Mouse (Mus musculus) MEL (cell line): Measurements from ENCODE around the gene Cdc7. TPM values are rescaled to one million over a fixed set of nuclear protein-coding genes. Genes with fewer than 3 reads are reported as not detected.

Source experiments
- DNase-seq: peaks from one replicate; pipeline ENCODE4 v3.0.0; 2011; ENCODE audit warnings: low read depth, low spot score
- H3K27ac ChIP-seq: 2 replicates; pipeline ENCODE4 v1.5.1; 2012; ENCODE audit warnings: low read depth, mild to moderate bottlenecking, control low read depth, low read length, moderate library complexity; ENCODE audit not compliant: control insufficient read depth
- H3K27me3 ChIP-seq, 2 experiments: fragments of 150-350 bp in 1 of 2; sonication (generic) in 1 of 2; 2 replicates each; pipeline ENCODE4 v1.6.1; 2012; ENCODE audit warnings: low read length in 2 of 2, mild to moderate bottlenecking in 2 of 2, improper control_type of control experiment in 1 of 2, moderate library complexity in 1 of 2; ENCODE audit not compliant: insufficient read depth in 2 of 2, control insufficient read depth in 1 of 2
- H3K36me3 ChIP-seq, 2 experiments: 2 replicates each; pipeline ENCODE4 v1.6.1; 2012 to 2014; ENCODE audit warnings: low read length in 2 of 2, improper control_type of control experiment in 1 of 2, inconsistent platforms in 1 of 2, mild to moderate bottlenecking in 1 of 2; ENCODE audit not compliant: insufficient read depth in 2 of 2, control insufficient read depth in 1 of 2
- H3K4me1 ChIP-seq, 2 experiments: fragments of 150-350 bp in 1 of 2; sonication (generic) in 1 of 2; 2 replicates each; pipeline ENCODE4 v1.6.1; 2012; ENCODE audit warnings: low read length in 2 of 2, improper control_type of control experiment in 1 of 2, mild to moderate bottlenecking in 1 of 2; ENCODE audit not compliant: insufficient read depth in 2 of 2, control insufficient read depth in 1 of 2
- H3K4me3 ChIP-seq, 2 experiments: fragments of 150-350 bp in 1 of 2; sonication (generic) in 1 of 2; 2 replicates each; pipeline ENCODE4 v1.5.1; 2012; ENCODE audit warnings: low read depth in 2 of 2, low read length in 2 of 2, mild to moderate bottlenecking in 2 of 2, moderate library complexity in 2 of 2, control low read depth in 1 of 2, improper control_type of control experiment in 1 of 2; ENCODE audit not compliant: control insufficient read depth in 1 of 2, insufficient read depth in 1 of 2
- H3K79me2 ChIP-seq: 2 replicates; pipeline ENCODE4 v1.6.1; 2012; ENCODE audit warnings: mild to moderate bottlenecking, low read length, moderate library complexity; ENCODE audit not compliant: control insufficient read depth, poor library complexity, insufficient read depth
- H3K9ac ChIP-seq: 2 replicates; pipeline ENCODE4 v1.6.1; 2012; ENCODE audit warnings: low read depth, mild to moderate bottlenecking, control low read depth, low read length, moderate library complexity; ENCODE audit not compliant: control insufficient read depth, poor library complexity, severe bottlenecking
- H3K9me3 ChIP-seq: fragments of 150-350 bp; sonication (generic); replicated peaks from 2 replicates; pipeline ENCODE4 v1.6.1; 2012; ENCODE audit warnings: mild to moderate bottlenecking, low read length, improper control_type of control experiment, moderate library complexity; ENCODE audit not compliant: insufficient read depth
- CHD1 ChIP-seq: IDR thresholded peaks from 2 replicates; pipeline ENCODE4 v1.6.1; 2012; ENCODE audit warnings: low read depth, mild to moderate bottlenecking, inconsistent platforms, low read length, improper control_type of control experiment
- CHD2 ChIP-seq: IDR thresholded peaks from 2 replicates; pipeline ENCODE4 v1.6.1; 2011; ENCODE audit warnings: low read length, improper control_type of control experiment
- CTCF ChIP-seq, 3 experiments: IDR thresholded peaks in 2 of 3; conservative IDR thresholded peaks in 1 of 3; 2 replicates each; pipeline ENCODE4 v1.5.1; 2011 to 2012; ENCODE audit warnings: low read length in 3 of 3, low read depth in 2 of 3, mild to moderate bottlenecking in 2 of 3, improper control_type of control experiment in 1 of 3, inconsistent platforms in 1 of 3, mixed read lengths in 1 of 3, moderate library complexity in 1 of 3; ENCODE audit not compliant: control insufficient read depth in 1 of 3, insufficient read depth in 1 of 3, poor library complexity in 1 of 3, severe bottlenecking in 1 of 3
- ELF1 ChIP-seq: IDR thresholded peaks from 2 replicates; pipeline ENCODE4 v1.6.1; 2014; ENCODE audit warnings: low read depth, mild to moderate bottlenecking, inconsistent platforms, low read length, improper control_type of control experiment, moderate library complexity
- ETS1 ChIP-seq: IDR thresholded peaks from 2 replicates; pipeline ENCODE4 v1.6.1; 2012; ENCODE audit warnings: low read depth, mild to moderate bottlenecking, inconsistent platforms, low read length, improper control_type of control experiment, moderate library complexity
- GATA1 ChIP-seq: IDR thresholded peaks from 2 replicates; pipeline ENCODE4 v1.6.1; 2011; ENCODE audit warnings: low read depth, low read length, improper control_type of control experiment
- JUND ChIP-seq: IDR thresholded peaks from 2 replicates; pipeline ENCODE4 v1.6.1; 2011; ENCODE audit warnings: low read depth, mild to moderate bottlenecking, improper control_type of control experiment, low read length
- KAT2A ChIP-seq: conservative IDR thresholded peaks from 2 replicates; pipeline ENCODE4 v1.6.1; 2012; ENCODE audit warnings: low read depth, low read length, improper control_type of control experiment, inconsistent platforms
- MAFK ChIP-seq: IDR thresholded peaks from 2 replicates; pipeline ENCODE4 v1.6.1; 2011; ENCODE audit warnings: low read depth, mild to moderate bottlenecking, low read length, improper control_type of control experiment, borderline replicate concordance
- MAZ ChIP-seq: IDR thresholded peaks from 2 replicates; pipeline ENCODE4 v1.6.1; 2012; ENCODE audit warnings: low read depth, mild to moderate bottlenecking, inconsistent platforms, low read length, improper control_type of control experiment
- MEF2A ChIP-seq: IDR thresholded peaks from 2 replicates; pipeline ENCODE4 v1.6.1; 2014; ENCODE audit warnings: low read depth, mild to moderate bottlenecking, inconsistent platforms, low read length, improper control_type of control experiment; ENCODE audit not compliant: poor library complexity, insufficient replicate concordance, severe bottlenecking; ENCODE audit errors: extremely low read depth
- MXI1 ChIP-seq: IDR thresholded peaks from 2 replicates; pipeline ENCODE4 v1.6.1; 2011; ENCODE audit warnings: mild to moderate bottlenecking, low read depth, low read length, improper control_type of control experiment
- MYC ChIP-seq: IDR thresholded peaks from 2 replicates; pipeline ENCODE4 v1.6.1; 2011; ENCODE audit warnings: low read depth, mild to moderate bottlenecking, low read length, improper control_type of control experiment, moderate library complexity
- NELFE ChIP-seq: IDR thresholded peaks from 2 replicates; pipeline ENCODE4 v1.6.1; 2011; ENCODE audit warnings: low read depth, low read length, improper control_type of control experiment
- NRF1 ChIP-seq: IDR thresholded peaks from 2 replicates; pipeline ENCODE4 v1.6.1; 2014; ENCODE audit warnings: low read depth, mild to moderate bottlenecking, inconsistent platforms, low read length, improper control_type of control experiment, moderate library complexity; ENCODE audit not compliant: poor library complexity, insufficient read depth, severe bottlenecking
- POLR2A ChIP-seq, 2 experiments: IDR thresholded peaks; 2 replicates each; pipeline ENCODE4 v1.6.1; 2011 to 2012; ENCODE audit warnings: low read length in 2 of 2, mild to moderate bottlenecking in 2 of 2, control low read depth in 1 of 2, improper control_type of control experiment in 1 of 2, low read depth in 1 of 2, moderate library complexity in 1 of 2; ENCODE audit not compliant: control insufficient read depth in 1 of 2, insufficient read depth in 1 of 2, poor library complexity in 1 of 2
- RAD21 ChIP-seq: IDR thresholded peaks from 2 replicates; pipeline ENCODE4 v1.6.1; 2011; ENCODE audit warnings: mild to moderate bottlenecking, low read depth, low read length, improper control_type of control experiment
- RCOR1 ChIP-seq: IDR thresholded peaks from 2 replicates; pipeline ENCODE4 v1.6.1; 2012; ENCODE audit warnings: low read depth, mild to moderate bottlenecking, inconsistent platforms, low read length, improper control_type of control experiment
- SIN3A ChIP-seq: IDR thresholded peaks from 2 replicates; pipeline ENCODE4 v1.6.1; 2012; ENCODE audit warnings: low read length, improper control_type of control experiment, inconsistent platforms
- SMC3 ChIP-seq: IDR thresholded peaks from 2 replicates; pipeline ENCODE4 v1.6.1; 2011; ENCODE audit warnings: low read depth, low read length, improper control_type of control experiment
- TBP ChIP-seq: IDR thresholded peaks from 2 replicates; pipeline ENCODE4 v1.8.0; 2011; ENCODE audit warnings: low read depth, low read length, improper control_type of control experiment
- UBTF ChIP-seq: IDR thresholded peaks from 2 replicates; pipeline ENCODE4 v1.6.1; 2012; ENCODE audit warnings: low read depth, mild to moderate bottlenecking, inconsistent platforms, low read length, improper control_type of control experiment, moderate library complexity, borderline replicate concordance; ENCODE audit not compliant: insufficient read depth
- USF2 ChIP-seq, 2 experiments: IDR thresholded peaks; 2 replicates each; pipeline ENCODE4 v1.6.1; 2011 to 2012; ENCODE audit warnings: improper control_type of control experiment in 2 of 2, low read length in 2 of 2, borderline replicate concordance in 1 of 2, inconsistent platforms in 1 of 2, low read depth in 1 of 2, mild to moderate bottlenecking in 1 of 2; ENCODE audit not compliant: insufficient read depth in 1 of 2
- ZC3H11A ChIP-seq: IDR thresholded peaks from 2 replicates; pipeline ENCODE4 v1.6.1; 2012; ENCODE audit warnings: low read depth, mild to moderate bottlenecking, inconsistent platforms, low read length, improper control_type of control experiment
- ZKSCAN1 ChIP-seq: IDR thresholded peaks from 2 replicates; pipeline ENCODE4 v1.6.1; 2012; ENCODE audit warnings: low read depth, mild to moderate bottlenecking, inconsistent platforms, low read length, improper control_type of control experiment, moderate library complexity
- polyA plus RNA-seq, 2 experiments: library from polyadenylated mRNA; stranded (reverse) in 1 of 2; unstranded in 1 of 2; fragments of >175 nt in 1 of 2; fragments of >200 nt in 1 of 2; gene quantifications; 2 replicates each; pipeline versions ENCODE4 v1.2.1 to v1.2.4; 2012; ENCODE audit warnings: low replicate concordance in 2 of 2, low read depth in 1 of 2; ENCODE audit not compliant: insufficient read length in 2 of 2, insufficient read depth in 1 of 2, missing spikeins in 1 of 2
- total RNA-seq: library from RNA; depleted of rRNA; stranded (reverse); fragments of 300-350 nt; gene quantifications from 2 replicates; pipeline ENCODE4 v1.2.3, GENCODE M21; 2012

The Cdc7 gene
- total and polyA plus RNA-seq, 3 experiments: 19.6 to 21.4 TPM; not detected in 1

DNA sequence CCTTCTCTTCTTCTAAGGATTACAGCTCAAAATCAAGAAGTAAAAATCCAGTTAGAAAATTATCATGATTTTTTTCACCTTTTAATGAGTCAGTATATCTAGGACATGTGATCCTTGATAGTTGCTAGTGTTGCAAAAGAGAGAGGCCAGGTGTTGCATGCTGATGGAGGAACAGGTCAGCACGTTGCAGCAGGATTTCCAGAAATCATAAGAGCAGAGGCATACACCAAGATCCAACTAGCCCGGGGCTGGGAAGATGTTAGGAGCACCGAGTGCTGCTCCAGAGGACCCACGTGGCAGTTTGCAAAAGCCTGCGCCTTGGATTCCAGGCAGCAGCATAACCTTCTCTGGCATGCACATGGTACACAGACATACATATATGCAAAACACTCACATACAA, 54.9 kb downstream of the Cdc7 start (continued):
- TF ChIP-seq POLR2A (IDR thresholded peaks at IDR 0.05; ENCODE audit: control insufficient read depth in 1 of 2, insufficient read depth in 1 of 2, low read depth in 1 of 2, low read length in 2 of 2, poor library complexity in 1 of 2): no peak

DNA sequence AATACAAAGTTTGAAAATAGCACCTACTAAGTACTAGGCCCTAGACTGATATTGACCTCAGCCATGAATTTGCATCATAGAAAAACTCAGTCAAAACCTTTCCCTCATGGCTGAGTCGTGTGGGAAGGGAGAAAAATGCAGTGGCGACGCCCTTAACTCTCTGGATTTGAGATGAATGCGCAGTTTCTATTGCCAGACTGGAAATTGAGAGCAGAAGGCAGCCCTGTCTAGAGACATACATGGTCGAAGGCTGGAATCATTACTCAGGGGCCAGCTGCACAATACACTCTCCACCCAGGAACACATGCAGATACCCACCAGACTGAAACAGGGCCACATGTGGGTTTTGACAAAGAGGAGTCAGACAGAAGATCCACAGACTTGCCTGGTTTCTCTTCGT, 55.8 kb downstream of the Cdc7 start:
- DNase-seq: no peak
- no peaks in the 10 kb centered on the region for H3K79me2 ChIP-seq
- no peak overlapping the region for H3K4me3 ChIP-seq
- no peak overlapping the region for H3K9ac ChIP-seq
- H3K9me3 ChIP-seq: no peaks in the 10 kb centered on the region
- H3K36me3 ChIP-seq: peaks cover 0 to 10% of the 10 kb centered on the region in 2 experiments; a peak in 2 of 4 replicates
- H3K27me3 ChIP-seq: no peaks in the 10 kb centered on the region
- no peak overlapping the region for H3K27ac ChIP-seq
- H3K4me1 ChIP-seq: peaks cover 3 to 11% of the 10 kb centered on the region in 2 experiments
- TF ChIP-seq RAD21: no peak
- no peak for TF ChIP-seq NELFE
- no peak for TF ChIP-seq MXI1
- no peak for TF ChIP-seq ZKSCAN1
- TF ChIP-seq SMC3: no peak
- no peak for TF ChIP-seq KAT2A
- TF ChIP-seq MYC: no peak
- no peak for TF ChIP-seq GATA1
- TF ChIP-seq TBP: no peak
- TF ChIP-seq CTCF (IDR thresholded peaks at IDR 0.05 in 2 of 3, conservative IDR thresholded peaks at IDR 0.05 in 1 of 3; ENCODE audit: control insufficient read depth in 1 of 3, insufficient read depth in 1 of 3, low read depth in 2 of 3, low read length in 3 of 3, poor library complexity in 1 of 3, severe bottlenecking in 1 of 3): no peak
- TF ChIP-seq MAFK: no peak
- no peak for TF ChIP-seq POLR2A (IDR thresholded peaks at IDR 0.05; ENCODE audit: control insufficient read depth in 1 of 2, insufficient read depth in 1 of 2, low read depth in 1 of 2, low read length in 2 of 2, poor library complexity in 1 of 2)
- no peak for TF ChIP-seq SIN3A
- TF ChIP-seq NRF1: no peak
- no peak for TF ChIP-seq CHD2
- TF ChIP-seq ETS1: no peak
- TF ChIP-seq MAZ: no peak
- TF ChIP-seq, all 39 proteins: peak for 0

DNA sequence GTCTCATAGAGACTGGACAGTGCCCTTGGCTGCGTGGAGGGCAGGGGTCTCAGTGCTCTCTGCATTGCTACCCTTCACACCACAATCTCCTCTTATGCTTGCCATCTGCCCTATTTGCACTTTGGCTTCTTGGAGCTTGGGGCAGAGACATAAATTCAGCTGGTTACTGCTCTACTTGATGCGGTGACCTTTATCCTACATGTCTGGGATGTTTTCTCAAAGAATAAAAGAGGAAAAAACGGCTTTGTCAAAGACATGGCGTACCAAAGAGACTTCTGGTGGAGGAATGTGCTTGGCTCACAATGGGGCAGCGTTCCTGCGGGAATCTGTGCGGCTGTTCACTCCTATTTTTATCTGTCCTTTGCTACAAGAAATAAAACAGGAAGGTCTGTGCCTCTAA, 56.2 kb downstream of the Cdc7 start:
- Histone ChIP-seq H3K27me3 (no peaks in the 10 kb centered on the region), H3K79me2 (no peaks in the 10 kb centered on the region), H3K36me3 (peaks cover 0 to 6% of the 10 kb centered on the region in 2 experiments; a peak in 2 of 4 replicates), H3K9me3 (no peaks in the 10 kb centered on the region), H3K4me3 (no peak overlapping the region), H3K27ac (no peak overlapping the region), H3K9ac (no peak overlapping the region), H3K4me1 (peaks cover 3 to 6% of the 10 kb centered on the region in 2 experiments; a peak in 3 of 4 replicates)
- TF ChIP-seq ZC3H11A: no peak
- no peak for TF ChIP-seq MAZ
- no peak for TF ChIP-seq NELFE
- TF ChIP-seq CHD1: no peak
- no peak for TF ChIP-seq ETS1
- TF ChIP-seq USF2 (IDR thresholded peaks at IDR 0.05; ENCODE audit: borderline replicate concordance in 1 of 2, insufficient read depth in 1 of 2, low read depth in 1 of 2, low read length in 2 of 2): no peak
- TF ChIP-seq JUND: no peak
- TF ChIP-seq MEF2A: no peak
- no peak for TF ChIP-seq ELF1
- TF ChIP-seq RCOR1: no peak
- TF ChIP-seq RAD21: no peak
- no peak for TF ChIP-seq ZKSCAN1
- TF ChIP-seq UBTF: no peak
- no peak for TF ChIP-seq SIN3A
- no peak for DNase-seq
